Mouse (Mus musculus): Measurements from ENCODE around the gene Cd80. TPM values are rescaled to one million over a fixed set of nuclear protein-coding genes. Genes with fewer than 3 reads are reported as not detected.
A peak's percentile ranks its signal among the peaks of the same experiment; 100 is the strongest.

Cd80 gene
- total RNA-seq, 2 experiments from 2014 or later = 0.12 TPM; not detected in 1

DNA sequence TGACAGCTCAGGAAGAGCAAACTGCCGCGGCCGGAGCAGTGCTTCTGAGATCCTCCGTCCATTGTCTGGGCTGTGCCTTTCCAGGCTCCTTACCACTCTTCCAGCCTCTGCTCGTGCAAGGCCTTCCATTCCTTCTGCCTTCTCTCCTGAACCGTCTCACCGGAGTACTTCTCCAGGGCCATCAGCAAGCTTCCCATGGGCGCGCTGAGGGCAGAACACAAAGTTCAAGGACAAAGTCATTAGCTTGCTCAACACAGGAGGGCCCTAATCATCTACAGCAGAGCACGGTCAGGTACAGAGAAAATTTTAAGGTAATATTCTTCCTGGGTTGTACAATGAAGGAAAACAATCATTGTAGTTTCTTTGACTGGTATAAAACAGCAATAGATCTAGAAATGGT lies 47.1 kb downstream of the Cd80 start:
- intact Hi-C loops (cut with DNase I; ENCODE audit: low total_unique reads) = loop anchor here (5.0 kb wide), 1 partner anchor 160 kb away; the partner anchor contains the start of gene Maats1
- DNase-seq = no peak

DNA sequence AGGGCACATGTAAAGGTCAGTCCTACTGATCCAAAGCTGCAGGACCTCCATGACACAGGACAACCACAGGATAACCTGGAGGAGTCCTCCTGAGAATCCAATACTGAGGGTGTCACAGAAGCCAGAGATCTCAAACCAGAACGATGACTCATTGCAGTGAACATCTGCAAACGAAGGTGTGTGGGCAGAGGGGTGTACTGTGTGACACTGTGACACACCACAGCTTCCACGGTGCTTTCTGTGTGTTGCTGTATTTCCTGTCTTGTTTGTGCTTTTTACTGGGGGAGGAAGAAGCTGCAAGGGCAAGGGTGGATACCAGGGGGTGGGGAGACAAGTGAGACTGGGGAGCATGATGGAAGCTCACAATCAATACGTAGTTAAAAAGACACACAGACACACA lies 48.2 kb downstream of the Cd80 start:
- no peak for DNase-seq
- intact Hi-C loops (cut with DNase I; ENCODE audit: low total_unique reads) = loop anchor here (5.0 kb wide), 1 partner anchor 161 kb away; the partner anchor contains the start of gene Maats1

DNA sequence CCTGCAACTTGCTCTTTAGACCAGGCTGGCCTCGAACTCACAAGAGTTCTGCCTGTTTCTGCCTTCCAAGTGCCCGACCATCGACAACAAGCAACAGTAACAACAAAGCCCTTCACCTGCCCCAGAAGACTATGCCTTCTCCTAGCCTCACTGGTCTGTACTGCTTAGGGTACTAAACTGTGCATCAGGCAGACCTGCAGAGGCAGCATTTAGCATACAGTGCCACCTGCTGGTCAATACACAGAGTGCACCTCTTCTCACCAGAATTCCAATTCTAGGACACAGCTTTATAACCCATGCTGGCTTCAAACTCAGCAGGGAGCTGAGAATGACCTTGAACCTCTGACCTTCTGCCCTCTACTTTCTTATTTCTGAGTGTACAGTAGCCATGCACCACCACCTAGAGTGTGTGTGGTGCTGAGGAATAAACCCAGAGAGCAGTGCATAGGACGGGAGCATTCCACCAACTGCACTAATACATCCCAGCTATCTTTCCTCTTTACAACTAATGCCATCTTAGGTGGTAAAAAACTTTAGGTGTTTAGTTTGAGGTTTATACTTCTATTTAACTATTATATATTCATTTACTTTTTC lies 50.8 kb downstream of the Cd80 start:
- intact Hi-C loops (cut with DNase I; ENCODE audit: low total_unique reads) = no loop called here
- DNase-seq = peak; percentile 53

DNA sequence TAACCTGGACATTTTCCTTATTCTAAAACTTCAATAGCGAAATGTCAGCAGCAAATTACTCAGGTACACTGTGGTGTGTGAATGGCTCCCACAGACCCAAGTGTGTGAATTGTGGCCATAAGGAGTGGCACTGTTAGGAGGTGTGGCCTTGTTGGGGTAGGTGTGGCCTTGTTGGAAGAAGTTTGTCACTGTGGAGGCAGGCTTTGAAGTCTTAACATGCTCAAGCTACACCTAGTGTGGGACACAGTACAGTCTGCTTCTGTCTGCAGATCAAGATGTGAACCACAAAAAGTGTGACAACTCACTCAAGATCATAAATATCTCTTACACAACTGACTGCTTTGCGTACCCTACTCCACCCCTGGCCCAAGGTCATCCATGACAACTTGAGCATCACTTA lies 55.5 kb downstream of the Cd80 start:
- DNase-seq = no peak
- intact Hi-C loops (cut with DNase I; ENCODE audit: low total_unique reads) = no loop called here

DNA sequence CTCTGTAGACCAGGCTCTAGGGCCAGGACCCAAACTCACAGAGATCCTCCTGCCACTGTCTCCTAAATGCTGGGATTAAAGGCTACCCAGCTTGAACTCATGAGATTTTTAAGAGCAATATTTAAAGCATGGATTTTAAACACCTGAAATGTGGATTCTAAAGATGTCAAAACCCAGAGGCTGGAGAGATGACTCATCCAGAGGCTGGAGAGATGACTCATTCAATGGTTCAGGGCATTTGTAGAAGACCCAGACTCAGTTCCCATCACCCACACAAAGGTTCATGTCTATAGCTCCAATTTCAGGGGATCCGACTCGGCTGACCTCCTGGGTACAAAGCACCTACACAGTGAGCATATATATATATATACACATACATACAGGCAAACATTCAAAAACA lies 63.8 kb downstream of the Cd80 start:
- no peak for DNase-seq
- intact Hi-C loops (cut with DNase I; ENCODE audit: low total_unique reads) = no loop called here

DNA sequence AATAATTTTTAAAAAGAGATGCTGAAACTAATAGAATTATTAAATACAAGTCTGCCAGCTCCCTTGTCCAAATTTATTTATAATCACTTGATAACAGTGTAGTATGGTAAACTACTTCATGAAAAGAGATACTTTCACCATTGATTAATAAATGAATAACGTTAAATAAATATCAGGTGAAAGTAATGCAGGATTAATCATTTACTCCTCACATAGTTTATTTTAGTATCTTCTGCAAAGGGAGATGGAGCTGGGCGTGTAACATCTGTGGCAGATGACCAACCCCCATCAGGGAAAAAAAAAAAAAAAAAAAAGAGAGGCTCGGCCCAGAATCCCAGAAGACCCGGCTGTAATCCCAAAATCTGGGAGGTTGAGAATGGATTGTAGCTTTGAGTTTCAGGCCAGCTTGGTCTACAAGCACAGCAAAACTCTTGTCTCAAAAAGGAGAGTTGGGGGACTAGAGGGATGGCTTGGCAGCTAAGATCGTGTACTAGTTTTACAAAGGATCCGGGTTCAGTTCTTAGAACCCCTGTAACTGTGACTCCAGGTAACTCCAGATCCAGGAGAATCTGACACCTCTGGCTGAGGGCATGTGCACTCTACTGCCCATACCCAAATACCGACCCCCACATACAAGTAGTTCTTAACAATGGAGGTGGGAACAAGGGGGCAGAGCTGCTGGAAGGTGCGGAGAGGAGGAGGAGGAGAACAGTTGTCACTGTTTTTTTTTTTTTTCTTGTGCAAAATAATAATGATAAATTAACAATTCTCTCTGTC lies 66.0 kb downstream of the Cd80 start:
- intact Hi-C loops (cut with DNase I; ENCODE audit: low total_unique reads) = no loop called here
- DNase-seq = no peak

DNA sequence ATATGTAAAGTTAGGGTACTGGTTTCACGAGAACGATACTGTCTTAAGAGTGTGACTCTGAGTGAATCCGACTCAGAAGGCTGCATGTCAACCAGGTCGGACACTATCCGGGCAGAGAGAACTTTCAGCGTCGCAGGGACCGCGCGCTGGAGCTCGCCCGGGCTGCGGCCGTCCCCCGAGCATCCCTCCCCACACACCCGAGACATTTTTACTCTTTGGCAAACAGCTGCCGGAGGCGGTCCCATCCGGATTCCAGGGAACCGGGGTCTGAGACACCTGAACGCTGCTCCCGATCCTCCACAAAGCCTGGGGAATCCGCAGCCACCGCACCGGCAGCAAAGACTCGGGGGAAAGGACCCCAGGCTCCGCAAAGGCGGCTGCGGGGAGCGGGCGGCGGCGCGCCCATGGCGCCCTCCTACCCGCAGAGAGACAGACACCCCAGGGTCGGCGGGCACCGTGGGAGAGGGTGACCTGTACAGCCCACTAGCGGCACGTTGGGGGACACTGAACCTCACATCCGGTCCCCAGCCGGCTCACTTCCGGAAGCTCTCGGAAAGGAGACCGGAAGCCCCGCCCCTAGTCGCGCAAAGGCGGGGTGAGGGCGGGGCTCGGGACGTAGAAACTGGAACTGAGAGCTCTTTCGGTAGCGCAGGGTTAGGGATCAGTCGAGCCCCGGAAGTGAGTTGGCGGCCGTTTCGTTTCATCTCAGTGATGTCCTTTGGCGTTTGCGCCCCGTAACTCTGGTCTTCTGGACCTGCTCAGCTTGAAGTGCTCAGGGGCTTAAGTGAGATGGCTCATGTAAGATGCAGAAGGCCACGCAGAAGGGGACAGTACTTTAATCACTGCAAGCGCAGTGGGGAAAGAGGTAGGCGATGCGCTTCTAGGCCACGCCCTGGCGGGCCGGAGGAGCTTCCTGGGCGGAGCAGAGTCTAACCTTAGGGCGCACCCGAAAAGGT lies 67.0 kb downstream of the Cd80 start, which contains the start of gene Timmdc1:
Gene Timmdc1 (minus strand): TSS at position 535 of the 956 bp plus-strand sequence.
- peak; percentile 95 for DNase-seq
- intact Hi-C loops (cut with DNase I; ENCODE audit: low total_unique reads) = no loop called here

DNA sequence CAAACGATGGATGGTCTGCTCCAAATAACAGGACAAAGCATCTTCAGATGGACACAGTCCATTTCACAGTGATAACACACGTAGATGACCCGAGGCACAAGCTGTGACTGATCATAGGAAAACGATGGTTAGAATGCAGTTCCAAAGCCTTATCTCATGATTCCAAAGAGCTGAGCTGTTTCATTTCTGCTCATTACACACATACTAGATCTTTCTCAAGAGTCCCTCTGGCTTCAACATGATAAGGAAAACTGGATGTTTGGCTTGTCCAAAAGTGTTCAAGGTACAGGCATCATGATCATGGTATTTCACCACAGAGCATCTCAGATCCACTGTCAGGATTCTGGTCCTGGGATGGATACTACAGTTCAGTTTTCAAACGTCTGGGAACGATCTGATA lies 70.9 kb downstream of the Cd80 start:
- DNase-seq = no peak
- intact Hi-C loops (cut with DNase I; ENCODE audit: low total_unique reads) = no loop called here

DNA sequence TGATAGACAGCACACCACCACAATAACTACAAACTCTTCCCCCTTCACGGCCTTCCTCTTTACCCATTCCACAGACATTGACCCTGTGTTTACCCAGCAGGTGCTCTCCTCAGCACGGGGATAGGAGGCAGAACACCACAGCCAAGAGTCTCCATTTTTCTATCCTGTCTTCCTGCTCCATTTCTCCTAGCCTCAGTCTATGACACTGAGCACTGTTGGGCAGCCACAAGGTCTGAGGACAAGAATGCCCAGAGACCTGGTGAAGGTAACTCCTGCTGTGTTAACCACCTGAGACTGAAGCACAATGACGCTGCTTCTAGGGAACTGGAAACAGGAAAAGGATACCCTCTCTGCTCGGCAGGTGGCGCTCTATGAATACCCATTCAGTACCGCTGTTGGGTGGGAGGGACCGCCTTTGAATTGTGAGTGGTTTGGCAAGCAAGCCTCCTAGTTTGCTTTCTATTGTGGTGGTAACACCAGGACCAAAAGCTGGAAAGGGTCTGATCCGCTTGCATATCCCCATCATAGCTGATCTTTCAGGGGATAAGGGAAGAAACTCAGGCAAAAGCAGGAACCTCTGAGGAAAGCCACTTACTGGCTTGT lies 81.3 kb downstream of the Cd80 start:
- intact Hi-C loops (cut with DNase I; ENCODE audit: low total_unique reads) = loop anchor here (5.0 kb wide), 1 partner anchor 276 kb away; no protein-coding TSS in a partner anchor
- peak; percentile 73 for DNase-seq

DNA sequence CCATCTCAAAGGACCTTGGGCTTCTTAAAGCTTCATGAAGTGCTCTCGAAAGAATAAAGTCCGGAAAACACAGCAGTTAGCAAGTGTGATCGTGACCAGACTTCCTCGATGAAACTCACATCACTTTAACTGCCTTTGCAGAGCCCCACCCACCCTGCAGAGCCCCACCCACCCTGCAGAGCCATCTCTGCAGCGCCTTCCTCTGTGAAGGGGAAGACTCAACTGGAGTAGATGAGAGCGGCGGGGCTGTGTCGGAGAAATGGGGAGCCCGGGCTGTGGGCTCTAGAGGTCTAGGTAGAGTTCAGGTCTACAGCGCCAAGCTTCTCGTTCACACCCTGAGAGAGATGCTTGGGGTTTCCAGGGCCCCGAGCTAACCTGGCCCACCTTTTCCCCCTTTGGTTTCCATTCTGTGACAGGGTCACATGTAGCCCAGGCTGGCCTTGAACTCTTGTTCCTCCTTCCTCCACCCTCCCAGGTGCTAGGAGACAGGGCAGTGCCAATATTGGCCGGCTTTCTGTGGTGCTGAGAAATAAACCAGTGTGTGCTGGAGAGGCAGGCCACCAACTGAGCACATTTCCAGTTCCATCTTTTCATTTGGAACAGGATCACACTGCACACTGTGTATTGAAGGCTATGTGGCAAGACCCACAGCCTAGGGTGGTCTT lies 83.5 kb downstream of the Cd80 start:
- no peak for DNase-seq
- intact Hi-C loops (cut with DNase I; ENCODE audit: low total_unique reads) = loop anchor here (5.0 kb wide), 1 partner anchor 273 kb away; no protein-coding TSS in a partner anchor

Other genes with a start within 250 kb of the Cd80 start
- gene Nr1i2, start 160.7 kb upstream of the Cd80 start, total RNA-seq (2021) = not detected
- not detected for gene Maats1, start 113.4 kb upstream of the Cd80 start, total RNA-seq (2021)
- gene Cox17, start 108.6 kb upstream of the Cd80 start, total RNA-seq (2021) = 100 to 1,000 TPM; 134 to 137 TPM
- not detected for gene Gm21987, start 108.5 kb upstream of the Cd80 start, total RNA-seq (2021)
- gene Popdc2, start 93.4 kb upstream of the Cd80 start, total RNA-seq (2021) = 10 to 100 TPM; 56.1 to 66.9 TPM
- gene Pla1a, start 22.4 kb upstream of the Cd80 start, total RNA-seq (2021) = 1 to 10 TPM; 3.8 to 4.7 TPM
- gene Adprh, start 2.9 kb upstream of the Cd80 start, total RNA-seq (2021) = 10 to 100 TPM; 25.5 to 27.6 TPM
- gene Timmdc1, start 67.1 kb downstream of the Cd80 start, total RNA-seq (2021) = 10 to 100 TPM; 40.7 to 45.0 TPM
- gene Poglut1, start 94.7 kb downstream of the Cd80 start, total RNA-seq (2021) = 1 to 10 TPM; 8.3 to 9.0 TPM
- gene Tmem39a, start 103.1 kb downstream of the Cd80 start, total RNA-seq (2021) = 10 to 100 TPM; 17.3 to 19.1 TPM